Mouse (Mus musculus) cerebellum, postnatal 10 days (tissue): ENCODE data around the gene Mvb12b.

ENCODE experiments used
- DNase-seq, 2 experiments: peaks; one replicate each; pipeline ENCODE4 v3.0.0; 2021; ENCODE audit warnings: mixed read lengths in 2 of 2

Gene Mvb12b

GRCm38 (mm10) chr2:33683095-33683494, 204.7 kb downstream of the Mvb12b start:
- DNase-seq, result no peak

- DNase-seq, result peak; percentile 91 to 94
Observed at GRCm38 (mm10) chr2:33682219-33682618, 205.5 kb downstream of the Mvb12b start.
